Mouse (Mus musculus) liver, embryonic 14.5 days (tissue): Measurements from ENCODE around the gene Fgf8.

Experiments used
- CTCF ChIP-seq: IDR thresholded peaks from 2 replicates; pipeline ENCODE4 v1.5.1; 2016; ENCODE audit warnings: antibody characterized with exemption, low read depth, control low read depth
- EP300 ChIP-seq: IDR thresholded peaks from 2 replicates; pipeline ENCODE4 v1.6.1; 2016; ENCODE audit warnings: antibody characterized with exemption, low read depth

DNA sequence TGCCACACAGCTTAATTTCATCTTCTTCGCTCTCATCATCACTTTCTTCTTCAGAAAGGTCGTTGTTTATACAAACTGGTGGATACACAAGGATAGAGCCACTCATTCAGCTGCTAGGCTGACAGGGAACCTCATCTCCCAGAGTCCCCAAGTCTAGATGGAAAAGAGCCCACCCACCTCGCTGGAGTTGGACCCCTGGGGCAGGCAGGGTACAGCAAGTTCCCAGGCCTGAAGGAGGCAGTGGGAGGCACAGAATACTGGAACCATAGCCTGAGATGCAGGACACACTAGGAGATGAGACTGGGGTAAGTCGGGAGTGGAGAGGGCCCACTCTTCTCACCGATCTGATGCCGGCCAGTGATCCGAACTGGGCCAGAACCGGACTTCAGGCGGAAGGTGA is 5.5 kb upstream of the Fgf8 start:
- TF ChIP-seq EP300 (no peak), CTCF (no peak)
